Mouse (Mus musculus) layer of hippocampus, postnatal 10 days (tissue): ENCODE results near the gene Ppp1r12a. TPM values are rescaled to one million over a fixed set of nuclear protein-coding genes. Genes with fewer than 3 reads are reported as not detected.

Experiments
- DNase-seq, 2 experiments: peaks; one replicate each; pipeline ENCODE4 v3.0.0; 2021; ENCODE audit warnings: low spot score in 2 of 2
- long read RNA-seq: library from polyadenylated mRNA; stranded (forward); transcript quantifications from one replicate; pipeline ENCODE4 v2.0.0, GENCODE M21; 2023
- total RNA-seq, 2 experiments: library from RNA; stranded (reverse); gene quantifications; 2 replicates each; pipeline ENCODE4 v1.2.3; 2021

Ppp1r12a gene
- total RNA-seq = 100 to 1,000 TPM in 1 of 2 experiments, 10 to 100 TPM in 1; 98.5 to 102 TPM
- long read RNA-seq, partial matches to known transcripts = 10 of 18 reads
- long read RNA-seq, other reads (novel, unspliced or antisense) = 8 of 18 reads

DNA sequence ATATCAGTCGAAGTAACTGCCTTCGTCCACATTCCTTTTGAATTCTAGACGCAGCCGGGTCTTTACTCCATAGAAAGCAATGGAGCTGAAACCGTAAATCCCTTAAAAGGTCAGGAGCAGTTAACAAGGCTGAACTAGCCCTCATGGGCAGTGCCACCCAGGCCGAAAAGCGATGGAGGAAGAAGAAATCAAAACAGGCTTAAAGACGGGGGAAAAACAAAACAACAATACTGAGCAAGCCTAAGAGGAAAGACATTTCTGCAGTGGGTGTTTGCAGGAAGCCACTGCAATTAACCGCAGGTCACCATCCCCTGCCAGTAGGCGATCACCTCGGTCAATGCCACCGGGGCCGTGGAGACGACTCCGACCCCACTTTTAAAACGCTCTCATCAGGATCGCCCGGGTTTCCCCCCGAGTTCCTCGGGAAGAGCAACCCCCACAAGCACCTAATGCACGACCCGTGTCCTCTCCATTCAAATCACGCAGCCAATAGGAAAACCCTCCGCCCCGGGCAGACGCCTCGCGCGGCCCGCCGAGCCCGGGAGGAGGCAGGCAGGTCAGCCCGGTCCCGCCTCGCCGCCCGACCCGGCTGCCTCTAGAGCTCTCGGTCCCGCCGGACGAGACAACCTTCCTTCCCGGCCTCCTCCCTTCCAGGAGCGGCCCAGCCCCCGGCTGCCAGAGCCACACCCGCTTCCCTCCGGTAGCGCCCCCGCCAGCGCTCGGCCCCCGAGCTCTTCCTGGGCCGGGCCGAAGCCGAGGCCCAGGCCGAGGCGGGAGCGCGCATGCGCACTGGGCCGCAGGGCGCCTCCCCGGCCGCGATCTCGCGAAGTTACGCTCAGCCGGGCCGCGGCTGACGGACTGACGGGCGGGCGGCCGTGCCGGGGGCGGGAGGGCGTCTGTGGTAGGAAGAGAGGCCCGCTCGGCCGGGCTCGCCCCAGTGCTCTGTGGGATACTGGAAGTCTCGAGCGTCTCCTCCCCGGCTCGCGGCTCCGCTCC lies at the start of gene Ppp1r12a:
Gene Ppp1r12a, plus strand, starts transcription at position 933 of the 996 bp plus-strand sequence.
- DNase-seq = peak; percentile 94 to 96

GRCm38 (mm10) chr10:108113361-108114237 lies 48.4 kb upstream of the Ppp1r12a start:
- DNase-seq = no peak

DNA sequence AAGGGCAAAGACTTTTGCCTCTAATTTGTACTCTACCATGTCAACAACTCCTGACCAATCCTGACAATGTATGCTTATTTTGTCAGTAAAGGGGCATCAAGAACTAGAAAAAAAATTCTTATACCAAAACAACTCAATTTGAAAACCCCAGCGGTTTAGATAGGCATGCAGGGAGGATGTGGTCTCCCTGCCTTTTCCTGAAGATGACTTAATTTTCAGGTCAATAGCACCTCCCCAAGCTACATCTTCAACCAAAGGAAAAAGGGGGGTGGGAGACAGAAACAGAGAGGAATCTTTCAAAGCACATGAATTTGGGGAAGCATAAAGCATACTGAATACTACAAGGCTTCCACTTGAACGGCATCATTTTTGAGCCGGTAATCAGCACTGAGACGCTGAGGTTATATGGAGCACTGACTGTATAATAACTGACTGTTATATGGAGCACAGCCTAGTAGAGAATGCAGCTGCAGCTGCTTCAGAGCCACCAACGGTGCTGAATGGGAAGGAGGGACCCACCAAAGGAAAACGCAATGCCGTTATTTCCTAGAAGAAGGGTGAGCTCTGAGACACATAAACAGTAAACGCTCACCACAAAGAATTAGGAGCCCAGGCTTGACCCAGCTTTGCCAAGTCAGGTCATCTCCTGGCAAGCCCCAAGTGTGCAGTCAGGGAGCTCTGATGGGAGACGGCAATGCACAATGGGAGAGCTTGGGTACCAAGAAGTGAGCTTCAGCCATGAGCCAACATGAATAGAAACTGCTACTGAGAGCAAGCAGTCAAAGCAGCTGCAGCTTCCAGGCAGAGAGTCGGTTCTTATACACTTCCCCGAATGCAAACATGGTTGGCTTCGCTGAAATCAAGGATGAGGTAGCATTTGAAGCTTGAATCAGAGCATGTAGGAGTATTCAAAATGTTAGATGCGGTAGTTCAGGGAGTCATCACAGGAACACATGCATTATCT lies 43.5 kb upstream of the Ppp1r12a start:
- no peak for DNase-seq

DNA sequence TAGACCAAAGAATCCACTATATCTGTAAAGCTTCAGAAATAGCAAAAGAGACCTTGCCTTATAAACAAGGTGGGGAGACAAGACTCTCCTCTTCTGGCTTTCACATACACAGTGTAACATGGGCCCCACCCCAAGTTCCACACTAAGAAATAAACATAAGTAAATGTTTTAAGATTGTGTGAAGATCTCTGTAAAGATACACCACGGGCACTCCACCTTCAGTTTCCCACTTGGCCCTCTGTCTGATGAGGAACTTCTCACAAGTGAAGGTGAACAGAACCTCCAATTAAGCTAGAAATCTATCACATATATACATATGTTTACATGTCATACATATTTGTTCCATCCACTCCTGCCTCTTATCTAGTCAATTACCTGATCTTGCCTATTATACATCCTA lies 42.6 kb upstream of the Ppp1r12a start:
- DNase-seq = no peak

DNA sequence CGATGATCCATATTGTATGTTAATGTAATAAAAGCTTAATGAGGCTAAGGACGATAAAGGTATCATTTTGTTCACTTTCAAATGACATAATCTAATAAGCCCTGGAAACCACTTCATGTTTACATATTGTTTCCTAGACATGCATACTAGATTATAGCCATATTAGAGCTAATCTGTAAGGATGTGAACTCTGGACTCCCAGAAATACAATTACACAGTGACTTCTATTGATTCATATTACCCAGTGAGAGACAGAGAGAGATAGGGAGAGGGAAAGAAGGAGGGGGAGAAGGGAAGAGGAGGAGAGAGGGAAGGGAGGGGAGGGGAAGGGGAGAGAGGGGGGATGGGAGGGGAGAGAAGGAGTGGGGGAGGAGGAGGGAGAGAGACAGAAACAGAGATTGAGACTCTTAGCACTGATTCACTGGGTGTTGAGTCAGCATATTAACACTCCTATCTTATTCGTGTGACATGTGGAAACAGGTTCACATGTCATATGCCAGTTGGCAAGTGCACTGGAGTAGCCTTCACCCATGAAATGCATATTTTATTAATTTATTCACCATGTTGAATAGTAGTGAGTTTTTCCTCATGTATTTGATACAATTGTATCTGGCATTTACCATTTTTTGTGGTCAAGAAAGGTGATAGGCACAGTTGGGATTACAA lies 36.9 kb upstream of the Ppp1r12a start:
- no peak for DNase-seq

DNA sequence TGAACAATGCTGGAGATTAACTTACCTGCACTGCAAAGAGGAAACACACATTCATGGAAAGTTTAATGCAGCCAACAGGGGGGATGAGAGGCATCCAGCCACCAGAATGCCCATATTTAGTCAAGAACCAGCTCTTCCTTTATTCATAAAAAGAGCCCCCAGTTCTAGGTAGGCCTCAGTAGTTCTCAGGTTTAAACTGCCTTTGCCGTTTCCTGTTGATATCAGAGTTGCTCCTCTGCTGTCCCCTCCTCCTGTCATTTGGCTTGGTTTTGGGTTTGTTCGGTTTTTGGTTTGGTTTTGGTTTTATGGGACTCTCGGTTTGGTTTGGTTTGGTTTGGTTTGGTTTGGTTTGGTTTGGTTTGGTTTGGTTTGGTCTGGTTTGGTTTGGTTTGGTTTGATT lies 32.8 kb upstream of the Ppp1r12a start:
- DNase-seq = no peak

DNA sequence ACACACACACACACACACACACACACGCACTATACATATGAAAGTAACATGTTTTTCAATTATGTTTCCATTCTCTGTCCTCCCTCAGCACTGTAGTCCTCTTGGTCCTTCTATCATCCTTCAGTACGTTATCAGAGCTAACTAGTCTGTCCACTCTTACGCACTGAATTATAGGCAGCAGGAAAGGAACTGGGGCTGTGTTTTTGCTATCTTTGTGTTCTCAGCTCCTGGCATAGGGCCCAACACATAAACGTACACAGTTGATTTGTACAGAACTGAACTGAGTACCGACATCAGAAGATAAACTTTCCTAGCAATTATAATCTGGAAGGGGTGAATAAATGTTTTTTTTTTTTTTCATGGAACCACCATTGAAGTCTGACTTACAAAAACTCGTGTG lies 30.1 kb upstream of the Ppp1r12a start:
- DNase-seq = no peak

DNA sequence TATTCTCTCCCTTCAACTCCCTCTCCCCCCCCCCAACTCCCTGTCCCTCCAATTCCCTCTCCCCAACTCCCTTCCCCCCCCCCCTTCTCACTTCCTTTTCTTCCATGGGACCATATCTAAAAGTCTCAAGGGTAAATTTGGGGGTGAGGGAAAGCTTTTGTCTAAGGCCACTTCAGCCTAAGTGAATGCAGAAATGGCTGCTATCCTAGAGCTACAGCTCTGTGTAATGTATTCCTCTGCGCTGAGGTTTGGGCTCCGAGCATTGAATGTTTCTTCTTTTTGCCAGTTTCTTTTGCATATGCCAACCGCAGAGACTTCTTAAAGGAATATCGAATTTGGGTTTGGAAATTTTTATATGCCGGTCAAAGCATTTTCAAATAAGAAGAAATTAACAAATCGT lies 28.7 kb upstream of the Ppp1r12a start:
- DNase-seq = no peak

GRCm38 (mm10) chr10:108133745-108134144 lies 28.2 kb upstream of the Ppp1r12a start:
- DNase-seq = peak in 1 of 2 experiments; percentile 17

DNA sequence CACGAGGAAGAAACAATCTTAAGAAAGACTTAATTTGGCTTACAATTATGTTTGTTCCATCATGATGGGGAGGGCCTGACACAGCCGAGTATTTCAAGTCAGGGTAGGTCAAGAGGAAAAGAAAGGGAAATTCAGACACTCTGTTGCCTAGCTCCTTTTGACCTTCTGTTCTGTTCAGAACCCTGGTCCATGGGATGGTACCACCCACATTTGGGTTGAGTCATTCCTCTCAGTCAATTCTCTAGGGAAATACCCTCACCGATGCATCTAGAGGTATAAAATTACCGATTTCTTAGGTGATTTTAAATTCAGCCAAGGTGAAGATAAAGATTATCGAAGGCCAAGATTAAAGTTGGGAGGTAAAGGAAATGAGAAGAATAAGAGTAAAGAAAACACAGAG lies 23.6 kb upstream of the Ppp1r12a start:
- DNase-seq = no peak

DNA sequence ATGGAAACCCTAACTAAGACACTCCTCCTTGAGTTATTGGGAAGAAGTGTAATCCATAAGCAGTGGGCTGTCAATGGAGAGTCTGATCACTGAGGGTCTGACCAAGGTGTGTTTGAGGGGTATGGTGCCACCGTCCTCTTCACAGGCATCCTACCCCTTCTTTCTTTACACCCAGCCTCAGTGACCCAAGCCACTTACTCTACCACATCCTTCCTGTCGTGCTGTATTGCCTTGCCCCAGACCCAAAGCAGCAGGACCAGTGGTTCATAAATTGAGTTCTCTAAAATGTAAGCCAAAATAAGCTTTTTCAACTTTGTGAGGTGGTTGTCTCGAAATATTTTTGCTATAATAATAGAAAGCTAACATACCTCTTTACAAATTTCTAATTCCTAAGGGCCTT lies 22.2 kb upstream of the Ppp1r12a start:
- no peak for DNase-seq

DNA sequence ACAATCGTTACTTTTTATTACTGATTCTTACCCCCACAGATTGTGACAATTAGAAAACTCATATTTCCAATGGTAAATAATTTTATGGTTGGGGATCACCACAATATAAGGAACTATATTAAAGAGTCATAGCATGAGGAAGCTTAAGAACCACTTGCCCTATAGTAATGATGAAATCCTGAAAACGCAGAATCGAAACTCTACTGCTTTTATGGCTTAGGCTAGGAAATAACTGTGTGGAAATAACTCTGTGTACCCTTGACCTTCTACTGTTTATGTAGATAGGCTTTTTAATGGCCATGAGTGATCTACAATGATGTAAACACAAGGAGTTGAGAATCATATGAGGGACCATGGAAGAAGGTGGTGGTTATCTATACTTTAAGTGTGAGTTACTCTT lies 21.3 kb upstream of the Ppp1r12a start:
- DNase-seq = no peak

- DNase-seq = no peak
These were observed 17.9 kb upstream of the Ppp1r12a start for GRCm38 (mm10) chr10:108143991-108144525.

- no peak for DNase-seq
These were observed 16.3 kb upstream of the Ppp1r12a start for GRCm38 (mm10) chr10:108145701-108146100.

GRCm38 (mm10) chr10:108147031-108147430 lies 15.0 kb upstream of the Ppp1r12a start:
- DNase-seq = no peak

- DNase-seq = no peak
These were observed 8.7 kb upstream of the Ppp1r12a start for GRCm38 (mm10) chr10:108153301-108153700.

DNA sequence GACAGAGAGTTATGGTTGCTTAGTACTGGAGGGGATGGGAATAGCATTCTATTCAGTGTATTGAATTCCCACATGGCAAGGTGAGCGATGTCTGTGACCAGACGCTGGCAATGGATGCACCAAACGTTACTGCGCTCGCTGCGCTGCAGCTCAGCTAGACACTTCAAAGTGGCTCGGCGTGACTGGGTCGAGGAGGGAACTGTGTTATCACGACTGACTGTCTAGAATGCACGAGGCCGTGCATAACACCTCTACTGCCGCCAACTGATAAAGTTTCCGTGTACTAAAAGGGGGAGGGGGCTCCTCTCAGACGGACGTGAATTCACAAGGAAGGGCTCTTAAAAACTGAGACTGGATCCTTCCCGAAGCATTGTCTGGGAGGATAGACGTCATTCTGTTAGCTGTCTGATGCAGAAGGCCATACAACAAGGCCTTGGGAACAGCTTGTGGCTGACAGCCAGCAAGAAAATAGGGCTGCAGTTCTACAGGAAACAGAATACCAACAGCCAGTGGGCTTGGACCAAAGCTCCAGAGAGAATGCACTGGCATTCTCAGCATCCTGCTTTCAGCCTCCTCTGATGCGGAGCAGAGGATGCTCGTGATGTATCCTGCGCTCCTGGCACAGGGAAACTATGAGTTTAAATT lies 6.8 kb upstream of the Ppp1r12a start:
- no peak for DNase-seq

- DNase-seq = no peak
These were observed 6.3 kb upstream of the Ppp1r12a start for GRCm38 (mm10) chr10:108155687-108156067.

GRCm38 (mm10) chr10:108156128-108156527 lies 5.9 kb upstream of the Ppp1r12a start:
- no peak for DNase-seq
